Mouse (Mus musculus): ENCODE results near the gene Mapk8ip3. TPM values are rescaled to one million over a fixed set of nuclear protein-coding genes. Genes with fewer than 3 reads are reported as not detected.

Gene Mapk8ip3
- total and polyA plus RNA-seq, 2 experiments from 2014 or later, result 13.1 to 57.8 TPM

DNA sequence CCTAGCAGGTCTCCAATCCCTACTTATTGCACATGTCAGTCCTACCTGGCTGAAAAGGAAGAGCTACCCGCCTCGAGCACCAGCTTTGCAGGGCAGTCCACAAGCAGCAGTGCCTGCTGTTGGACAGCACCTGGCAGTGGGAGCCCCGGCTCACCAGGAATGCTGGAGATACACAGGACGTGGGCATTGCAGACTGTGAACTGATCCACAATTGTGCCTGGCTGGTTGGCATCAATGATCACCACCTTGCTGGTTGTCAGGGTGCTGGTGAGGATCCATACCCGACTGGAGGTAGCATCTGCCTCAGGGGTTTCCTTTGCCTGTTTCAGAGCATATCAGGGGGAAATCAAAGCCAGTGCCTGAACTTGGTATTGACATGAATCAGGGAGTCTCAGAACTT, 34.7 kb downstream of the Mapk8ip3 start:
- H3K4me3 ChIP-seq (ENCODE audit: low read depth, low read length), result no peak overlapping the region
- no peaks in the 10 kb centered on the region for H3K9me3 ChIP-seq (replicated peaks; ENCODE audit: control insufficient read depth, low read length)
- DNase-seq (ENCODE audit: low spot score) (no peak), ATAC-seq (ENCODE audit: insufficient read depth, low read depth) (no peak)
- H3K9ac ChIP-seq (replicated peaks; ENCODE audit: low read depth, low read length), result no peak overlapping the region
- H3K27me3 ChIP-seq (ENCODE audit: control insufficient read depth, insufficient read depth, low read length), result no peaks in the 10 kb centered on the region
- TF ChIP-seq EP300 (IDR thresholded peaks at IDR 0.05; ENCODE audit: low read depth) (no peak), CTCF (IDR thresholded peaks at IDR 0.05; ENCODE audit: low read depth) (no peak)
- peaks cover 93% of the 10 kb centered on the region for H3K36me3 ChIP-seq (replicated peaks; ENCODE audit: control insufficient read depth, insufficient read depth, low read length)
- H3K27ac ChIP-seq (ENCODE audit: low read depth), result no peak overlapping the region
- peaks cover 2% of the 10 kb centered on the region; the same call in 1 of the 2 replicates for H3K4me1 ChIP-seq (ENCODE audit: control insufficient read depth, insufficient read depth)
- H3K4me2 ChIP-seq (ENCODE audit: low read depth, low read length), result no peak overlapping the region
- 86% methylated on average over 5 of the region's 5 CpGs for WGBS

DNA sequence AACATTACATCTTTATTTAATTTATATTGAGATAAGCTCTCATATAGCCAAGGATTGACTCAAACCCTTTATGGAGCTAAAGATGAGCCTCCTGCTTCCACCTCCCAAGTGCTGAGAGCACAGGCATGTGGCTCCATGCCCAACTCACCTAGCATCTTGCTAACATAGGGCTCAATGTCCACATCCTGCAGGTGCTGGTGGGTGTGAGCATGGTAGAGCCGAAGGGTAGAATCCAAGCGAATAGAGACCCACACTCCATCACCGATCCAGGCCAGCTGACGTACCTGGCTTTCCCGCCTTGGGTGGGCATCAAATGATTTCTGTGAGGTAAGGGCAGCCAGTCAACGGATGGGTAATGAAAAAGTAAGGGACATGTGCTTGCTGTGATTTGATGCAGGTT, 36.8 kb downstream of the Mapk8ip3 start:
- DNase-seq (ENCODE audit: low spot score), result no peak
- Histone ChIP-seq H3K27me3 (ENCODE audit: control insufficient read depth, insufficient read depth, low read length) (no peaks in the 10 kb centered on the region), H3K4me1 (ENCODE audit: control insufficient read depth, insufficient read depth) (peaks cover 15% of the 10 kb centered on the region; the same call in 1 of the 2 replicates), H3K9ac (replicated peaks; ENCODE audit: low read depth, low read length) (no peak overlapping the region), H3K9me3 (replicated peaks; ENCODE audit: control insufficient read depth, low read length) (no peaks in the 10 kb centered on the region), H3K27ac (ENCODE audit: low read depth) (no peak overlapping the region), H3K4me3 (ENCODE audit: low read depth, low read length) (no peak overlapping the region), H3K36me3 (replicated peaks; ENCODE audit: control insufficient read depth, insufficient read depth, low read length) (peaks cover 72% of the 10 kb centered on the region), H3K4me2 (ENCODE audit: low read depth, low read length) (no peak overlapping the region)
- TF ChIP-seq EP300 (IDR thresholded peaks at IDR 0.05; ENCODE audit: low read depth) (no peak), CTCF (IDR thresholded peaks at IDR 0.05; ENCODE audit: low read depth) (no peak)
- 90% methylated on average over 6 of the region's 6 CpGs for WGBS
- ATAC-seq (ENCODE audit: insufficient read depth, low read depth), result no peak

DNA sequence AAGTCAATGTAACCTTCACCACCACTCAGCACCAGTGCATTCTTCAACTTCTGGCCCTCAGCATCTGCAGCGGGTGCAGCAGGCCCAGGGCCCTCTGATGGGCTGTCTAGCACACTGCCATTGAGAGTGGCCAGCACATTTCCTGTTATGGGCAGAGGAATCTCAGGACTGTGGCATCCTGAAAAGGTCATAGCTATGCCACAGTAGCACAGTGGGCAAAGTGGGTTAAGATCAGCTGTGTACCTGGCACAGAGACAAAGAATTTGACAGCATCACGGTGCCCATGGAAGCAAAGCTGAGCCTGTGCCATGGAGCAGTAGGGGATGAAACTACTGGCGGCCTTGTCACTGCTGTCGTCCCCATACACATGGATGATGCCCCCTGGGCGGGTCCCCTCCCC, 37.6 kb downstream of the Mapk8ip3 start:
- H3K4me3 ChIP-seq (ENCODE audit: low read depth, low read length), result no peak overlapping the region
- WGBS, result 52% methylated on average over 5 of the region's 5 CpGs
- no peak overlapping the region for H3K9ac ChIP-seq (replicated peaks; ENCODE audit: low read depth, low read length)
- TF ChIP-seq CTCF (IDR thresholded peaks at IDR 0.05; ENCODE audit: low read depth) (no peak), EP300 (IDR thresholded peaks at IDR 0.05; ENCODE audit: low read depth) (peak; percentile 36; the same call in 1 of the 2 replicates)
- peak overlapping the region; percentile 73 for H3K27ac ChIP-seq (ENCODE audit: low read depth)
- H3K9me3 ChIP-seq (replicated peaks; ENCODE audit: control insufficient read depth, low read length), result no peaks in the 10 kb centered on the region
- no peak overlapping the region for H3K4me2 ChIP-seq (ENCODE audit: low read depth, low read length)
- H3K27me3 ChIP-seq (ENCODE audit: control insufficient read depth, insufficient read depth, low read length), result no peaks in the 10 kb centered on the region
- DNase-seq (ENCODE audit: low spot score) (peak; percentile 60), ATAC-seq (ENCODE audit: insufficient read depth, low read depth) (peak; percentile 78)
- peaks cover 64% of the 10 kb centered on the region for H3K36me3 ChIP-seq (replicated peaks; ENCODE audit: control insufficient read depth, insufficient read depth, low read length)
- peaks cover 17% of the 10 kb centered on the region; the same call in 1 of the 2 replicates for H3K4me1 ChIP-seq (ENCODE audit: control insufficient read depth, insufficient read depth)

DNA sequence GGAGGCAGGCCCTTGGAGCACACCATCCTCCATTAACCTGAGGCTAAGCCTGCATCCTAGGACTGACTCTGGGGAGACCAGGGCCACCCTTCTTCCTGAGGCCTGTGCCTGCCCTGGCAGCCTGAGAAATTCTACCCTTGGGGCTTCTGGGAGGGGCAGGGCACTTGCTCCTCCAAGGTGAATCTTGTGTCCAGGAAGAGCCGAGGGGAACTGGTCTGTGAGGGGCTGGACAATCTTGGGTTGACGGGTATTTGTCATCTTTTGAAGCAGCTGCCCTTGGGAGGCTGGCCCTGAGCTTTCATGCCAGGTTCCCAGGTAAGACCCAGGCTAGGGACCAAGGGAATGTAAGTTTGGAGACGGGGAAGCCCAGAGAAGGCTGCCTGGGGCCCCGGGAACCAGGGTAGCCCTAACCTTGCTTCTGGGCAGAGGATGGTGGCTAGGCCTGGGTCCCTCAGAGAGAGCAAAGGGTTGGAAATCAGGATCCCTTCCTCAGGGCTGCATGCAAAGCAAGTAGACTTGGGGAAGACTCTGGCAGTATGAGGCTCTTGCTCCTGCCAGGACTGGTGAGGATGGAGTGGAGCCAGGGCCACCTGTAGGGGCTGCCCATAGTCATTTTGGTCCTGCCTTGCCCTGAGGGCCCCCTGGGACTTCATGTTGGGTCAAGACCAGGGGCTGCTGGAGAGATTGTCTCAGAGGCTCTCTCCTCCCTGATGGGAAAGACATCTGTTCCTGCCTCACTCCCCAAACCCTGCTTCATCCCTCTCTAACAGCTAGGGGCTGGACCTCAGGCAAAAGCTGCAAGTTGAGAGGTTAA, 38.5 kb downstream of the Mapk8ip3 start:
- Histone ChIP-seq H3K27me3 (ENCODE audit: control insufficient read depth, insufficient read depth, low read length) (no peaks in the 10 kb centered on the region), H3K36me3 (replicated peaks; ENCODE audit: control insufficient read depth, insufficient read depth, low read length) (peaks cover 59% of the 10 kb centered on the region), H3K27ac (ENCODE audit: low read depth) (peak overlapping the region; percentile 73), H3K9ac (replicated peaks; ENCODE audit: low read depth, low read length) (no peak overlapping the region), H3K4me3 (ENCODE audit: low read depth, low read length) (no peak overlapping the region), H3K9me3 (replicated peaks; ENCODE audit: control insufficient read depth, low read length) (no peaks in the 10 kb centered on the region), H3K4me1 (ENCODE audit: control insufficient read depth, insufficient read depth) (peaks cover 20% of the 10 kb centered on the region; the same call in 1 of the 2 replicates), H3K4me2 (ENCODE audit: low read depth, low read length) (no peak overlapping the region)
- TF ChIP-seq CTCF (IDR thresholded peaks at IDR 0.05; ENCODE audit: low read depth) (no peak), EP300 (IDR thresholded peaks at IDR 0.05; ENCODE audit: low read depth) (no peak)
- DNase-seq (ENCODE audit: low spot score), result no peak
- ATAC-seq (ENCODE audit: insufficient read depth, low read depth), result no peak
- WGBS, result 74% methylated on average over 4 of the region's 4 CpGs

DNA sequence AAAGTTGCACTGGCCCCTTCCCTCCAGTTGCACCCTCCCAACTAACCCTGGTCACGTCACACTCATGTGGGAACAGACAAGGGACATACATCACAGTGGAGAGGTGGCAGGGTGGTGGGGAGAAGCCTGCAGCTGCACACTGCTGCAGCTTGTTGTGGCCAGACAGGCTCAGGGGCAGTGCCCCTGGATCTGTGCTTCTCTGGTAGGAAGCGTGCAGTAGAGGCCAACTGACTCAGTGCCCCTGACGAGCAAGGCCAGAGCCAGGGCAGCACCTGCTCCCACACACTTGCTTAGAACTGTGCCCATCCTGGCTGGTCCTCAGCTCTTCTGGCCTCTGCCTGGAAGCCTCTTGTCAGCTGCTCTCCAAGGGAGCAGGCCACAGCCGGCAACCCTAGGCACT, 39.2 kb downstream of the Mapk8ip3 start:
- Histone ChIP-seq H3K9me3 (replicated peaks; ENCODE audit: control insufficient read depth, low read length) (no peaks in the 10 kb centered on the region), H3K4me3 (ENCODE audit: low read depth, low read length) (no peak overlapping the region), H3K36me3 (replicated peaks; ENCODE audit: control insufficient read depth, insufficient read depth, low read length) (peaks cover 59% of the 10 kb centered on the region), H3K27ac (ENCODE audit: low read depth) (no peak overlapping the region), H3K4me1 (ENCODE audit: control insufficient read depth, insufficient read depth) (peaks cover 20% of the 10 kb centered on the region; the same call in 1 of the 2 replicates), H3K9ac (replicated peaks; ENCODE audit: low read depth, low read length) (no peak overlapping the region), H3K4me2 (ENCODE audit: low read depth, low read length) (no peak overlapping the region), H3K27me3 (ENCODE audit: control insufficient read depth, insufficient read depth, low read length) (no peaks in the 10 kb centered on the region)
- DNase-seq (ENCODE audit: low spot score) (no peak), ATAC-seq (ENCODE audit: insufficient read depth, low read depth) (no peak)
- no peak for TF ChIP-seq CTCF (IDR thresholded peaks at IDR 0.05; ENCODE audit: low read depth)
- 75% methylated on average over 4 of the region's 4 CpGs for WGBS

DNA sequence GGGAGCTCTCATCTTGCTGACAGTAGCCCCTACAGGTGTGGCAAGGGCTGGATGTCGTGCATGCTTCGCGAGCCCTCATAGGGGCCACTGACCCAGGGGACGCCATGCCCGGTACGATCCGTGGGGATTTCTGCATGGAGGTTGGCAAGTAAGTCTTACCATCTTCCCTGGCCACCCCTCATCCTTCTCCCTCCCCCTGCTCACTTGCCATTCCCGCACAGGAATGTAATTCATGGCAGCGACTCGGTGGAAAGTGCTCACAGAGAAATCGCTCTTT, 39.8 kb downstream of the Mapk8ip3 start:
- H3K36me3 ChIP-seq (replicated peaks; ENCODE audit: control insufficient read depth, insufficient read depth, low read length), result peaks cover 59% of the 10 kb centered on the region
- H3K27me3 ChIP-seq (ENCODE audit: control insufficient read depth, insufficient read depth, low read length), result no peaks in the 10 kb centered on the region
- DNase-seq (ENCODE audit: low spot score), result no peak
- H3K9ac ChIP-seq (replicated peaks; ENCODE audit: low read depth, low read length), result peak overlapping the region; percentile 90
- H3K4me2 ChIP-seq (ENCODE audit: low read depth, low read length), result peak overlapping the region; percentile 97
- H3K4me1 ChIP-seq (ENCODE audit: control insufficient read depth, insufficient read depth), result peaks cover 20% of the 10 kb centered on the region; the same call in 1 of the 2 replicates
- no peak for ATAC-seq (ENCODE audit: insufficient read depth, low read depth)
- H3K27ac ChIP-seq (ENCODE audit: low read depth), result peak overlapping the region; percentile 83
- no peak for TF ChIP-seq CTCF (IDR thresholded peaks at IDR 0.05; ENCODE audit: low read depth)
- TF ChIP-seq EP300 (IDR thresholded peaks at IDR 0.05; ENCODE audit: low read depth), result no peak
- 46% methylated on average over 11 of the region's 11 CpGs for WGBS
- no peaks in the 10 kb centered on the region for H3K9me3 ChIP-seq (replicated peaks; ENCODE audit: control insufficient read depth, low read length)
- peak overlapping the region; percentile 71 for H3K4me3 ChIP-seq (ENCODE audit: low read depth, low read length)

Measured in heart, postnatal 0 days (tissue).